Mouse (Mus musculus) duodenum, adult 2 months (tissue): Measurements from ENCODE around the gene Zfp874b. TPM values are rescaled to one million over a fixed set of nuclear protein-coding genes. Genes with fewer than 3 reads are reported as not detected.

Source experiments
- polyA plus RNA-seq: library from polyadenylated mRNA; depleted of rRNA; stranded (reverse); fragments of >200 nt; gene quantifications from 2 replicates; pipeline ENCODE4 v1.2.3, GENCODE M21; 2012; ENCODE audit warnings: low replicate concordance; rRNA removed

The Zfp874b gene
- polyA plus RNA-seq, result 0.22 TPM in 1 of 2 replicates, not detected in the other

GRCm38 (mm10) chr13:67483625-67484423 lies at the start of gene Zfp874b:
Gene Zfp874b (minus strand): TSS chr13:67484258.

GRCm38 (mm10) chr13:67525753-67526410 lies 41.8 kb upstream of the Zfp874b start, which contains the start of the genes Gm26965 and Zfp87:
Gene Gm26965 (minus strand): TSS chr13:67526151.
Gene Zfp87 (minus strand): TSS chr13:67526177.

GRCm38 (mm10) chr13:67500084-67500719 lies 16.1 kb upstream of the Zfp874b start, which contains the start of gene Zfp58:
Gene Zfp58 (minus strand): TSS chr13:67500555.

GRCm38 (mm10) chr13:67451172-67452020 lies 32.7 kb downstream of the Zfp874b start, which contains the start of gene Zfp874a:
Gene Zfp874a (minus strand): TSS chr13:67451624.

Other genes with a start within 250 kb of the Zfp874b start
- gene Zfp458, start 205.8 kb downstream of the Zfp874b start, polyA plus RNA-seq, result 0.05 and 0.07 TPM in 2 replicates
- gene Zfp457, start 177.8 kb downstream of the Zfp874b start, polyA plus RNA-seq, result 0.42 and 0.62 TPM in 2 replicates
- 0.09 and 0.11 TPM in 2 replicates for gene Zfp595, start 151.7 kb downstream of the Zfp874b start, polyA plus RNA-seq
- not detected in 2 replicates for gene Gm28044, start 123.7 kb downstream of the Zfp874b start, polyA plus RNA-seq
- gene Zfp953, start 123.7 kb downstream of the Zfp874b start, polyA plus RNA-seq, result 0.02 TPM in 2 replicates
- not detected in 2 replicates for gene Gm28041, start 108.5 kb downstream of the Zfp874b start, polyA plus RNA-seq
- gene Zfp456, start 108.4 kb downstream of the Zfp874b start, polyA plus RNA-seq, result 0.02 TPM in 1 of 2 replicates, not detected in the other
- gene Zfp429, start 84.4 kb downstream of the Zfp874b start, polyA plus RNA-seq, result not detected in 2 replicates
- 0.23 and 0.24 TPM in 2 replicates for gene Zfp459, start 62.8 kb downstream of the Zfp874b start, polyA plus RNA-seq
- 0.05 TPM in 1 of 2 replicates, not detected in the other for gene Zfp874a, start 32.6 kb downstream of the Zfp874b start, polyA plus RNA-seq
- gene Zfp58, start 16.3 kb upstream of the Zfp874b start, polyA plus RNA-seq, result 0.16 TPM in 1 of 2 replicates, not detected in the other
- gene Gm26965, start 41.9 kb upstream of the Zfp874b start, polyA plus RNA-seq, result not detected in 2 replicates
- gene Zfp87, start 41.9 kb upstream of the Zfp874b start, polyA plus RNA-seq, result 2.9 and 6.7 TPM in 2 replicates
- 0.06 and 0.75 TPM in 2 replicates for gene Zfp748, start 69.6 kb upstream of the Zfp874b start, polyA plus RNA-seq
- gene Zfp729b, start 125.4 kb upstream of the Zfp874b start, polyA plus RNA-seq, result 0.04 TPM in 1 of 2 replicates, not detected in the other
- not detected in 2 replicates for gene Gm49345, start 153.5 kb upstream of the Zfp874b start, polyA plus RNA-seq
- gene Zfp729a, start 153.5 kb upstream of the Zfp874b start, polyA plus RNA-seq, result 0.09 and 0.11 TPM in 2 replicates
- 1.0 and 1.1 TPM in 2 replicates for gene Zfp738, start 202.8 kb upstream of the Zfp874b start, polyA plus RNA-seq
- gene Zfp65, start 244.9 kb upstream of the Zfp874b start, polyA plus RNA-seq, result 0.09 and 0.19 TPM in 2 replicates